Mouse (Mus musculus) adrenal gland, postnatal 25 days (tissue): Measurements from ENCODE around the gene Olfr124. TPM values are rescaled to one million over a fixed set of nuclear protein-coding genes. Genes with fewer than 3 reads are reported as not detected.

Source experiments
- DNase-seq: peaks from one replicate; pipeline ENCODE4 v3.0.0; 2021; ENCODE audit warnings: mixed read lengths
- long read RNA-seq: library from polyadenylated mRNA; stranded (forward); transcript quantifications from one replicate; pipeline ENCODE4 v2.0.0, GENCODE M21; 2021
- total RNA-seq: library from RNA; stranded (reverse); gene quantifications from 2 replicates; pipeline ENCODE4 v1.2.3, GENCODE M21; 2021

Gene Olfr124
- not detected in 2 replicates for total RNA-seq
- long read RNA-seq: 0 reads

GRCm38 (mm10) chr17:37799588-37799987 lies at the start of gene Olfr124:
TSS of gene Olfr124 (plus strand) at chr17:37799888.
- no peak for DNase-seq

GRCm38 (mm10) chr17:37768307-37768706 lies 31.4 kb upstream of the Olfr124 start, which contains the start of gene Olfr122:
TSS of gene Olfr122 (plus strand) at chr17:37768607.
- no peak for DNase-seq

- DNase-seq: no peak
These were observed 6.5 kb upstream of the Olfr124 start, which contains the start of gene Olfr123 for GRCm38 (mm10) chr17:37793229-37793628. TSS of gene Olfr123 (plus strand) at chr17:37793529.

GRCm38 (mm10) chr17:37832649-37833048 lies 33.0 kb downstream of the Olfr124 start, which contains the start of gene Olfr125:
TSS of gene Olfr125 (plus strand) at chr17:37832949.
- DNase-seq: no peak

GRCm38 (mm10) chr17:37847183-37847582 lies 47.5 kb downstream of the Olfr124 start, which contains the start of gene Olfr126:
TSS of gene Olfr126 (plus strand) at chr17:37847483.
- no peak for DNase-seq

Other genes starting within 250 kb of the Olfr124 start
- not detected in 2 replicates for gene Olfr112, start 230.4 kb upstream of the Olfr124 start, total RNA-seq
- not detected in 2 replicates for gene Olfr113, start 222.2 kb upstream of the Olfr124 start, total RNA-seq
- not detected in 2 replicates for gene Olfr114, start 207.1 kb upstream of the Olfr124 start, total RNA-seq
- gene Olfr115, start 172.8 kb upstream of the Olfr124 start, total RNA-seq: not detected in 2 replicates
- gene Olfr116, start 172.7 kb upstream of the Olfr124 start, total RNA-seq: not detected in 2 replicates
- gene Olfr117, start 136.1 kb upstream of the Olfr124 start, total RNA-seq: not detected in 2 replicates
- not detected in 2 replicates for gene Olfr118, start 132.9 kb upstream of the Olfr124 start, total RNA-seq
- not detected in 2 replicates for gene Olfr119, start 103.3 kb upstream of the Olfr124 start, total RNA-seq
- not detected in 2 replicates for gene Olfr120, start 78.1 kb upstream of the Olfr124 start, total RNA-seq
- gene Olfr121, start 51.0 kb upstream of the Olfr124 start, total RNA-seq: not detected in 2 replicates
- gene Olfr122, start 31.3 kb upstream of the Olfr124 start, total RNA-seq: not detected in 2 replicates
- not detected in 2 replicates for gene Olfr123, start 6.4 kb upstream of the Olfr124 start, total RNA-seq
- not detected in 2 replicates for gene Olfr125, start 33.1 kb downstream of the Olfr124 start, total RNA-seq
- not detected in 2 replicates for gene Olfr126, start 47.6 kb downstream of the Olfr124 start, total RNA-seq
- gene Olfr127, start 100.5 kb downstream of the Olfr124 start, total RNA-seq: not detected in 2 replicates
- not detected in 2 replicates for gene Olfr128, start 120.7 kb downstream of the Olfr124 start, total RNA-seq
- not detected in 2 replicates for gene Olfr761, start 153.2 kb downstream of the Olfr124 start, total RNA-seq